Mouse (Mus musculus): ENCODE data around the gene Rai1.

DNA sequence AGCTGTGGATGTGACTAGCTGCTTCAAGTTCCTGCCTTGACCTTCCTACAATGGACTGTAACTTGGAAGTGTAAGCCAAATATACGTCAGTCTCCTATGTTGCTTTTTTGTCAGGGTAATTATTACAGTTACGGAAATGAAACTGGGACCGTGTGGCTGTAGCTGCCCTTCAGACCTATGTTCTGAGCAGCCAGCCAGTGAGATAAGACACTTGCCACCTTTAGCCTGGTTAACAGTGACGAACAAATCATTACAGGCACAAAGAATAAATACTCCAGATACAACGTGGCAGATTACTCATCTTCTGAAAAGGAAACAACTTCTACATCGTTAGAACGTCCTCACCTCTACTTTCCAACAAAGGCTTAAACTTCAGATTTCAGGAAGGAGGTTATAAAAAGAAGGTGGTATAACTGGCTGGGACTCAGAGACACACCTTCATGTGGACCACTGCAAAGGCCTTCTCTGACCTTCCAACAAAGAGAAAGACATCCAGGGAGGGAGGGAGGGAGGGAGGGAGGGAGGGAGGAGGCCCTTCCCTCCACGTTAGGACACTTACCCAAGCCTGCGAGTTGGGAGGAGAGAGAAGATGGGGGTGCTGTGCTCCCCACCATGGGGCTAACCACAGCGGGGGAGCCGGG, 139.8 kb downstream of the Rai1 start:
- TF ChIP-seq CTCF (IDR thresholded peaks at IDR 0.05; ENCODE audit: insufficient read depth, low read depth, low read length) (no peak), POLR2A (IDR thresholded peaks at IDR 0.05; ENCODE audit: insufficient read depth, low read depth, low read length) (no peak)
